Mouse (Mus musculus): ENCODE measurements around the gene Arhgap4. TPM values are rescaled to one million over a fixed set of nuclear protein-coding genes. Genes with fewer than 3 reads are reported as not detected.

Arhgap4 gene
- total RNA-seq, 2 experiments from 2014 or later: 16.3 to 23.4 TPM

DNA sequence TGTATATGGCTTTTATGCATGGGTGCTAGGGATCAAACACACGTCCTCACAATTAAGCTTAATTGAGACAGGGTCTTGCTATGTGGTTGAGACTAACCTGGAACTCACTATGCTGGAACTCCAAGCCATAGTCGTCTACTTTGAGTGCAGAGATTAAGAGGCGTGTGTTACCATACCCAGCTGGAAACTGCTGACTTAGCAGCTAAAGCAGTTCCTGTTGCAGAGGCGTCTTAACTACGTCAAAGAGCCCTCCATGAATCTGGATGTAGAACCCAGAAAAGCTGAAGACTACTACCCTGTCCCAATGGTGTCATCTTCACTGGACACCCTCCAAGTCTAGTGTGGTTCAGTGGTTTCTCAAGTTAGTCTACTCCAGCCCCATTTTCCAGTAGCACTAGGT is 3.0 kb downstream of the Arhgap4 start:
- no peak for ATAC-seq (replicated peaks; ENCODE audit: low FRiP score, poor library complexity, severe bottlenecking)

DNA sequence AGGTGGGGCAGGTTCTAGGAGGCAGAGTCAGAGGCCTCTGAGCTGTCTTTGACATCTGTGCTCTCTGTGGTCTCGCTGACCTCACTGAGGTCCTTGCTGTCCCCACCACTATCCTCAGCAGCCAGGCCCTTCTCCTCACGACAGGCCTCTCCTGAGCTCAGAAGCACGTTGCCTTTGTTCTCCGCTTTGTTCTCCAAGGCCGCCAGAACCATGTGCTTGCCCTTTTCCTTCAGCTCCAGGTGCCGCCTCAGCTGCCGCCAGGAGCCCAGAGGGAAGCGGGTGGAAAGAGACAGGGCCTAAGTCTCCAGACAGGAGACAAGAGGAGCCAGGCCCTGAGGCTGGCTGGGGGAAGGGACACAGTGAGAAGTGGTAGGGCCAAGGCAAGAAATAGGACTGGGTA is 4.7 kb downstream of the Arhgap4 start:
- no peak for ATAC-seq (replicated peaks; ENCODE audit: low FRiP score, poor library complexity, severe bottlenecking)

DNA sequence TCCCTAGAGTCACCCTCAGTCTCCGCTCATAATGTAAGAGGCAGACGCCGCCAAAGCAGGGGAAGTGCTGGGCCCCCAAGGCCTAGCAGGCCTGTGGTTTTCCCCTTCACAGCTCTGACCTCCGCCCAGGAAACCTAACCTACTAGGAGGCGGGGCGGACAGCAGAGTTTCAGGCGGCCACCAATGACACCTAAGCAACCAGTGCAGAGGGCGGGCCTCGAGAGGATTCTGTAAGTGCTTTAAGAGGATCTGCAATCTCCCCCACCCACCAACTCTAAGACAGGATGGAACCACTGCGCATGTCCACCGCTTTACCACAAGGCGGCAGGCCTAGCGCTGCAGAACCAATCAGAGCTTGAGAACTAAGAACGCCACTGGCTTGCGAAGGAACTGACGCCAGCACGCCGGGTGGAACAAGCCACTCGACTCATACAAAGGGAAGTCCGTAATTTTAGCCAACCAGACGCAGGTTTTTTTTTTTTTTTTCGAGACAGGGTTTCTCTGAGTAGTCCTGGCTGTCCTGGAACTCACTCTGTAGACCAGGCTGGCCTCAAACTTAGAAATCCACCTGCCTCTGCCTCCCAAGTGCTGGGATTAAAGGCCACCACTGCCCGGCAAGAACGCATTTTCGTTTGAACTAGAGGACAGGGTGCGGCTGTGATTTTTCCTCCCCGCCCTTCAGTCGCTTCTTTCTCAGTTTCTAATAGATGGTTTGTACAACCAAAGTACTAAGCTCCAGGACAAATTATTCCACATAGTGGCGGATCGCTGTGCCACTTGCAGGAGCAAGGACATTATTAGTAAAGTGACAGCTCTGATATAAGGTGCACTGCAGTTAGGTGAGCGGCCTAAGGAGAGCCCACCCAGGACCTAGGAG is 6.6 kb downstream of the Arhgap4 start:
- ATAC-seq (replicated peaks; ENCODE audit: low FRiP score, poor library complexity, severe bottlenecking): peak; percentile 96

DNA sequence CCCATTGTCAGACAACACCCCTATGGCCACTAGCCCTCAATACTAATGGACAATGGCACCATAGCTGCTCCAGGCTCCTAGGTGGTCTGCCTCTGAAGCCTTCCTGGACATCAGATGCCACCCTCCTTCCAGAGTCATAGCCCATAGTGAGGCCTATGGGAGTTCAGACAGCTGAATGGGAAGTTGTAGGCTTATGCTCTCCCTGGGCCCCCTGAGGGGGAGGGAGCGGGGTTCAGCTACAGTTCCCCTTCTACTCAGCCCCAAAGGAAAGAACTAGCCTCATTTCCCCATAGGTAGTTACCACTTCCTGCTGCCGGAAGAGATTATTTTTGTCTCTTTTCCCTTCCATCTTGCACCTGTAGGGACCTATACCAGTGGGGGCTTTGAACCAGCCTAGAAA is 10.1 kb downstream of the Arhgap4 start:
- ATAC-seq (replicated peaks; ENCODE audit: low FRiP score, poor library complexity, severe bottlenecking): no peak

DNA sequence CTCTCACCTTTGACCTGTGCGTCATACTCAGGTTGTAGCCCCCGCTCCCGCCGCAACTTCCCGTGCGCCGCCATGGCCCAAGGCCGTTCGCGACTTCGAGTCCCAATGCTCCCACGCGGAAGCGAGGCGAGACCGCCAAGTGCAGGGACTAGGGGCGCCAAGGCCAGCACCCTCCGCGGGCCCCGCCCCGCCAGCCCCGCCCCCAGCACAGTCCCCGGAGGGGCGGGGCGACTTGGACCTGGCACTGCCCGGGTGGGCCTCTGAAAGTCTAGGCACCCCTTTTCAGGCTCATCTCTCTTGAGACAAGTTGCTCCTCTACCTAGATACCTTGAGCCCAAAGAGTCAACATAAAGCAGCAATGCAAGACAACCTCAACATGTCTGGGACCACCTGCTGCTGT is 10.5 kb downstream of the Arhgap4 start:
- no peak for ATAC-seq (replicated peaks; ENCODE audit: low FRiP score, poor library complexity, severe bottlenecking)

DNA sequence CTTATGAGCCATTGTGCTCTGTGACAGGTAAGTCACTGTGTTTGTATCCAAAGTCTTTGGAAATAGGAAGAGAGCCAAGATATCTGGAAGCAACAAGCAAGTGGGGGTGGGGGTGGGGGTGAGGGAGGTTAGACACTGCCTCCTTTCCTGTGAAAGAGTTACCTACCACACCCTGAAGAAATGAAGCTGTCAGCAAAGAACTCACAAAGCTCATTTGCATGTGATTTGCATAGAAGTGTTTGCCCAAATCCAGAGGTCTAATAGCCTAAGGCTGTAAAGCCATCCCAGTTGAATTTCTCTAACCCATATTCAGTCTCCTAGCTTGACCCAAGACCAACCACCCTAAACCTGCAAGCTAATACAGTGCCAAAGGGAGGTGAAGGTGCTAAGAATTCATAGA is 11.2 kb downstream of the Arhgap4 start:
- ATAC-seq (replicated peaks; ENCODE audit: low FRiP score, poor library complexity, severe bottlenecking): no peak

DNA sequence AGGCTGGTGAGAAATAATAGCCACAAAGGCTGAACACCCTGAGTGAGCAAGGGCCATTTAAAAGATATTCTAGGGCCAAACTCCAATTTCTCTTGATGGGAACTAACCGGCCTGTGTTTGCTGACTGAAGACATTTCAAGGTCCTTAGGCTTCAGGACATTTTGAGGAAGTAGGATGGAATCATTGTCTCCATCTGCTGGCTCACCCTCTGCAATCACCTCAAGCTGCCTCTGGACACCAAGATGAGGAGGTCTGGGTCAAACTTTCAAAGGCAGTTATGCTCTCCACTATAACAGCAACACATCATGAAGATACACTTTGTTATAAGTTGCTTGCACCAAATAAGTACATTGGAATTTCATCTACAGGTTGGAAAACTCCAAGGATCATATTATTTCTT is 11.6 kb downstream of the Arhgap4 start:
- no peak for ATAC-seq (replicated peaks; ENCODE audit: low FRiP score, poor library complexity, severe bottlenecking)

DNA sequence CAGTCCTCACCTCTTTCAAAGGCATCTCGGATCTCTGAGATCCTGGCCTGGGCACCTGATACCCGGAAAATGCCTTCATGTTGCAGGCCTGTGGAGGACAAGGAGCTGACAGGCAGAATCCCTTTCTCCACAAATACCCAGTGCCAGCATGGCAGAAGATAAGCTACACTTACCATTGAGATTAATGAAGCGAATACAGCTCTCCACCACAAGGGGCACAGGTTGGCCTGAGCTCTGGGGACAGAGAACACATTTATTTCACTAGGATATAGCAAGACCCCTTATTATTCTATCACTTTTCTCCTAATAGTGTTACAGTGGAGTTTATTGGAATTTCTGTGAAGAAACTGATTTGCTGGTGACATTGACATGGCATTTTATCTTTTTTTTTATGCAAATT is 23.7 kb downstream of the Arhgap4 start:
- no peak for ATAC-seq (replicated peaks; ENCODE audit: low FRiP score, poor library complexity, severe bottlenecking)

DNA sequence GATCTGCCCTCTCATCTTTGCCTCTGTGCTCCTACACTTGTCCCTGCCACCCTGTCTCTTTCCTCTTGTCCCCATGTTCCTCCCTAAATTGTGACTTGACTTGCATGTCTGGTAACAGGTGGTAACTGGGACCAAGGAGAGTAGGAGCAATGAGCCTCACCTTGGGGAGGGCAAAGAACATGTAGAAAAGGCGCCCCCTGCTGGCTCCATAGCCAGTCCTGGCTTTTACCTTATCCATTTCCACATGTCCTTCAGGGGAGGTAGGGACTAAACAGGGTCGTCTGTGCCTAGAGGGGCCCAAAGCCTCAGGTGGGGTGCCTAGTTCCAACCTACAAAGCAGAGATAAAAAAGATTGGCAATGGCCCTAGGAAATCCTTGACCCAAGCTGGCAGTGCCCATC is 26.0 kb downstream of the Arhgap4 start, which contains the start of gene L1cam:
L1cam (minus strand) TSS at position 387 of the 400 bp plus-strand sequence.
- peak; percentile 59; the same call in 1 of the 2 replicates for ATAC-seq (replicated peaks; ENCODE audit: low FRiP score, poor library complexity, severe bottlenecking)

DNA sequence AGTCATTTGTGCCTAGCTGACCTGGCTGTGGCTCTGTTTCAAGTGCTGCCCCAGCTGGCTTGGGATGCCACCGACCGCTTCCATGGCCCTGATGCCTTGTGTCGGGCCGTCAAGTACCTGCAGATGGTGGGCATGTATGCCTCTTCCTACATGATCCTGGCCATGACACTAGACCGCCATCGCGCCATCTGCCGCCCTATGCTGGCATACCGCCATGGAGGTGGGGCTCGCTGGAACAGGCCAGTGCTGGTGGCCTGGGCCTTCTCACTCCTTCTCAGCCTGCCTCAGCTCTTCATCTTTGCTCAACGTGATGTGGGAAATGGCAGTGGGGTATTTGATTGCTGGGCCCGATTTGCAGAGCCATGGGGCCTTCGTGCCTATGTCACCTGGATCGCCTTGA is 28.8 kb downstream of the Arhgap4 start:
- ATAC-seq (replicated peaks; ENCODE audit: low FRiP score, poor library complexity, severe bottlenecking): no peak

DNA sequence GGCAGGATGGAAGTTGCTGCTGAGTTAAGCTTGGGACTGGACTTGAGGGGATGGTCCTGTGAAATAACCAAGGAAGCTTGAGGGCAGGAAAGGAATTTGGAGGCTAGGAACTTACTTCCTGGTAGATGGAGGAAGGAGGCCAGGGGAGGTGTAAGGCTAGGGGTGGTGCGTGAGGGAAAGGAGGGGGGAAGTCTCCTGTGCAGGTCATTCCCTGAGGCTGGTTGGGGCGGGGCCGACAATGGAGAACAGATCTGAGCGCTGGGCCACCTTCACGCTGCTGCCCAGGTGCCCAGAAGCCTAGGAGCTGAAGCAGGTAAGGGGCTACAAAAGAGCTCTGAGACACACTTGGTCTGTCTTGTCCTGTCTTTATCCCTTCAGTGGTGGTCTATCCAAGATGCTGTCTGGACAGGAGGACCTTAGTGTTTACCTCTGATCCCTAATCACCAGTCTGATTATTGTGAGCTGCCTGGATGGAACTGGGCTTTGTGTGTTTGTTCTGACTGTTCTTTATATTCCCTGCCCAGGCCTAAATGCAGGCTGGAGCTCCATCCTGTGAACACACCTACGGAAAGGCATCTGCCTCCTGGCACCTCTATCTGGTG is 30.0 kb downstream of the Arhgap4 start, which contains the start of gene Avpr2:
Avpr2 (plus strand) TSS at position 552 of the 602 bp plus-strand sequence.
- ATAC-seq (replicated peaks; ENCODE audit: low FRiP score, poor library complexity, severe bottlenecking): no peak

DNA sequence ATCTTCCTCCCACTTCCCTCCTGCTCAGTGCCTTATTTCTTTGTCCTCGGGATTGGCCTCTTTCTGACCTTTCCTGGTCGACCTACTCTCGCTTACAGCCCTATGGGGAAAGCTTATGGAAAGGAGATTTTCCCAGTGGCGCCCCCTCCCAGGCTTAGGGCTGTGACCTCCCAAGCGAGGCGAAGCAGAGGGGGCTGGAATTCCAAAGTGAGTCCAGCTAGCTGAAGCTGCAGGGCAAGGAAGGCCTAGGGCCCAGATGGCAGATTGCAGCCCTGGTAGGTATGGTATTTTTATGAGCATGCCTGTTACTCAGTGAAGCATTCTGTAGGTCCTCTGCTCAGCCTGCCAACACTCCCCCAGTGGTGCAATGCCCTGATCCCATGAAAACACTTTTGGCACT is 40.2 kb downstream of the Arhgap4 start:
- no peak for ATAC-seq (replicated peaks; ENCODE audit: low FRiP score, poor library complexity, severe bottlenecking)

DNA sequence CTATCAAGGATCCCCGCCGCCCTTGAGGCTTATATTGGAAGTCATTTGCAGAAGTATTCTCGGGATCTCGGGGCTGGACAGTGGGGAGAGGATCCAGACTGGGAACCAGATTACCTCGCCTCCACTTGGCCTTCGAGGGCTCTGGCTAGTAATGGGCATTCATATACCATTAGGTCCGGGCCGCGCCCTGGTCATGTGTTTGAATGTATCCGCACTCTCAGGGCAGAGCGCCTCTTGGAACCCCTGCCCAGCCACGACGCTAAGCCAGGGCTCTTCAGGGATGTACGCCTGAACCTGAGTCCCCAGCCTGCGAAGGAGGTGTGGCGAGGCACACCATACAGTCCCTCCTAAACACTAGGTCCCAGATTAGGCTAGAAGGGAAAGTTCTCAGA is 40.6 kb downstream of the Arhgap4 start:
- ATAC-seq (replicated peaks; ENCODE audit: low FRiP score, poor library complexity, severe bottlenecking): no peak

DNA sequence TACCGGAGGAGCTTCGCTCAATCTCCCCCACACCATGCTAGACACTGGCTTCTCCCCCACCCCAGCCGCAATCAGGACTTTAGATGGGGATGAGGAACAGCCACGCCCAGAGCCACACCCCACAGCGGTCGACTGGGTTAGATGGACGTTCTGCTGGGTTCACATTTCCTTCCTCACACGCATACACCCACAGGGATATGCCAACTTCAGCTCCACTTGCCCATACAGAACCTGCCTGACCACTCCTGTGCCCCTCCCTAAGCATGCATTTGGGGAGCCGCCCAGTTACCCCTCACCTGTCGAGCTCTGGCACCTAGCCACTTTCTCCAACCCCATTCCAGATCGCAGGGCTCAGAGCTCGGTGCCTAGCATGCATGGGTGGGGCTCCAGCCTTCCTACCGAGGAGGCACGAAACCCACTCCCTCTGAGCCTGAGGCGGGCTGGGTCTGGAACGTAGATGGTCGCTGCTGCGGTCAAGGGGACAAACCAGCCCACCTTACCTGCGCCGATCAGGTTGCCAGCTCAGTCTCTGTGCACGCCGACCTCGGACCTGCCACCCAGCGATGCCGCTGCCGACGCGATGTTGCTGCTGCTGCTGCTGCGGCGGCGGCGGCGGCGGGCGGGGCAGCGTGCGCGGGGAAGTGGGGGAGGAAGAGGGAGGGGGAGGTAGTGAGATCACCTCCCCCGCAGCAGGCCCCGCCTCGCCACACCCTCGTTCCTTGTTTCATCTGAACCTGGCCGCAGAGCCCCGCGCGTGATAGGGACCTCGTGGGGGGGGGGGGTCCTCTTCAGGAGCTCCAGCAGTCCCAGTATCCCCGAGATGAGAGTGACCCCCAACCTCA is 41.3 kb downstream of the Arhgap4 start:
- ATAC-seq (replicated peaks; ENCODE audit: low FRiP score, poor library complexity, severe bottlenecking): no peak

DNA sequence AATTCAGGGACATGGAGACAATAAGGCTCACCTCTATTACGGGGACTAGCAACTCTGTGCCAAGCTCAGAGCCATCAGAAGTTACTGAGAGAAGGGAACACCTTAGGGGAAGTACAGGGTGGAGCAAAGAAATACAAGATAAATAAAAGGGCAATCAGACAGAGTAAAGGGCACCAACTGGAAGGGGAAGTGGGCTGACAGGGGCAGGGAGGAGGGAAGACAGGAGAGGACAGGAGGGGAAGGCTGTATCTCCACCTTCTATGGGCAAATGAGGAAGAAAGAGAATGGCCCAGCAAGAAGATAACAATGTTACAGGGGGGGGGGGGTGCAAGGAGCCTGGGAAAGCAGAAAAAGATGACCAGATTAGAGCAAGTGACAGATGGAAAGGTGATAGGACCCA is 44.7 kb downstream of the Arhgap4 start:
- no peak for ATAC-seq (replicated peaks; ENCODE audit: low FRiP score, poor library complexity, severe bottlenecking)

DNA sequence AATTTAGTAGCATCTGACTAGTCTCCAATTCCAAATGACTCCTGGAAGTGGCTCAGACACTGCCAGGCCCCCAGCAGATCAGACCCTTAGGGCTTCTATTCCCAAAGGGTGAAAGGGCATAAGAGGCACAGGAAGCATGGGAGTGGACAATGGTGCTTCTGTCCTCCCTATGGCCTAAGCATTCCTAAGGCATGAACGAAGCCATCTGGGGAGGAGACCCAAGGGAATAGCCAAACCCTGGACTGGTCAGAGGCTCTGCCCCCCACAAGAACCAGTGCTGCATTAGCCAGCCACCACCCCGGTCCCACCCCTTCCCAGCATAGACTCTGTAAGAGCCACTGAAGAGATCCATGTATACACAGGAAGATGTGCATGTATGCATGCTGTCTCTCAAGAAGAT is 45.8 kb downstream of the Arhgap4 start:
- ATAC-seq (replicated peaks; ENCODE audit: low FRiP score, poor library complexity, severe bottlenecking): no peak

DNA sequence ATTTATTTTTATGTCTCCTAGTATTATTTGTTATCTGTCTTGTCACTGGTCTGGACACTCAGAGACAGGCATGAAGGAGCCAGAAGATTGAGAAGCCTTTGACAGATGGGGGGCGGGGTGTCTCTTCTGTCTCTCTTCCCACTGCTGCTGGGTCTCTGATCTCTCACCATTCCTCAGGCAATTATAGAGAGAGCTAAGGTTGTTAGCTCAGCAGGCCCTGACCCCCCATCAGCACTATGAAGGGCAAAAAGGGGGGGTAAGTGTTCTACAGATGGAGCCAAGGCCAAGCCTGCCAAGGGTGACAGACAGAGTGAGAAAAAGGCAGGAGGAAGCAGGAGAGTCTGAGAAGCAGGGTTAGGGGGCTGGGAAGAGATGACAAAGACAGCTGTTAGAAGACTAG is 49.7 kb downstream of the Arhgap4 start:
- ATAC-seq (replicated peaks; ENCODE audit: low FRiP score, poor library complexity, severe bottlenecking): no peak

DNA sequence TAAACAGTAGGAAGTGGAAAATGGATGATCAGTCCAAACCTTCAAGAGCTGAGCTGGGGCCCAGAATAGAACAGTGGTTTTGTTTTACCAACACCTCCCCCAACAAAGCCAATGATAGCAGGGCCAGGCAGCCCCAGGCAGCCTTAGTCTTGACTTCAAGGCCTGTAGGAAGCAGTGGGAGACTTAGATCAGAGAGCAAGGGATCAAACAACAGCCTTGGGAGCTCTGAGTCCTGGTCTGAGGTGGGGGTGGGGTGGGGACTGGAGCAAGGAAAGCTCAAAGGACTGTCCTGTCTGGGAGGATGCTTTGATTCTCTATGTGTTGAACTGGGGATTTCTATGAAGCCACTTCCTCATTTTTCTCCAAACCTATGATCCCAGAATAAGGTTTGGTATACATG is 50.2 kb downstream of the Arhgap4 start:
- no peak for ATAC-seq (replicated peaks; ENCODE audit: low FRiP score, poor library complexity, severe bottlenecking)

DNA sequence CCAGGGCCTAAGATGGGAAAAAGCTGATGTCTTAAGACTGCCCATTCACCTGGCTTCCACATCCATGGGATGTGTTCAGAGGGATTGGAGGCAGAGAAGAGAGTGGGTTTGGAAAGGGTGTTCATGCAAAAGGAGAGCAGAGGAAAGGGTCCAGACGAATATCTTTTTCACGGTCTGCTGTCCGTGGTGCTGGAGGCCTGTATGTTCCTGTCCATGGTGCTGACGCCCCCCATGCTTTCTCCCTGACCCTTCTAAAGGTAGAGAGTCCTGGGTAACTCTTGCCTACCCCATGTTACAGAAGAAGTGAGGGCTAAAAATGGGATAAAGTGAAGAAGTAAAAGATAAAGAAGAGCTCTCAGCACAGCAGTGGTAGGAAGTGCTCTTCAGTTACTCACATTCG is 52.3 kb downstream of the Arhgap4 start:
- no peak for ATAC-seq (replicated peaks; ENCODE audit: low FRiP score, poor library complexity, severe bottlenecking)

DNA sequence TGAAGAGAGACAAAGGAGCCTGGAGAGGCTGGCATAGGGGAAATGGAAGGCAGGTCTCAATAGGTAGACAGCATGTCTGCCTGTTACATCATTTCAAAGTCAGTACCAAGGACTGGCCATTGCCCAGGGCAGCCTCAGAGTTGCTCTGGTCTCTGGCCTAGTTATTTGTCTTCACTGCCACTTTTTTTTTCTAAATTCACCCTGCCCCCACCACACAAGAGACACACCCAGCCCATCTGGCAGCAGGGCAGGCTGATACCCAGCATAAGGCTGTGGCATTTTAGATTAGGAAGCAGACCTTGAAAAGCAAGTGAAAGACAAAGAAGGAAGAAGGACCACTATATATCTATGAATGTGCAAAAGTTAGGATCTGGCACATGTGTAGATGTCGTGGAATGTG is 53.8 kb downstream of the Arhgap4 start:
- ATAC-seq (replicated peaks; ENCODE audit: low FRiP score, poor library complexity, severe bottlenecking): peak; percentile 88

Measured in erythroblast, adult 5-6 weeks (primary cell).